Mouse (Mus musculus): Measurements from ENCODE around the gene H2afy2.
A peak's percentile ranks its signal among the peaks of the same experiment; 100 is the strongest.

H2afy2 gene

DNA sequence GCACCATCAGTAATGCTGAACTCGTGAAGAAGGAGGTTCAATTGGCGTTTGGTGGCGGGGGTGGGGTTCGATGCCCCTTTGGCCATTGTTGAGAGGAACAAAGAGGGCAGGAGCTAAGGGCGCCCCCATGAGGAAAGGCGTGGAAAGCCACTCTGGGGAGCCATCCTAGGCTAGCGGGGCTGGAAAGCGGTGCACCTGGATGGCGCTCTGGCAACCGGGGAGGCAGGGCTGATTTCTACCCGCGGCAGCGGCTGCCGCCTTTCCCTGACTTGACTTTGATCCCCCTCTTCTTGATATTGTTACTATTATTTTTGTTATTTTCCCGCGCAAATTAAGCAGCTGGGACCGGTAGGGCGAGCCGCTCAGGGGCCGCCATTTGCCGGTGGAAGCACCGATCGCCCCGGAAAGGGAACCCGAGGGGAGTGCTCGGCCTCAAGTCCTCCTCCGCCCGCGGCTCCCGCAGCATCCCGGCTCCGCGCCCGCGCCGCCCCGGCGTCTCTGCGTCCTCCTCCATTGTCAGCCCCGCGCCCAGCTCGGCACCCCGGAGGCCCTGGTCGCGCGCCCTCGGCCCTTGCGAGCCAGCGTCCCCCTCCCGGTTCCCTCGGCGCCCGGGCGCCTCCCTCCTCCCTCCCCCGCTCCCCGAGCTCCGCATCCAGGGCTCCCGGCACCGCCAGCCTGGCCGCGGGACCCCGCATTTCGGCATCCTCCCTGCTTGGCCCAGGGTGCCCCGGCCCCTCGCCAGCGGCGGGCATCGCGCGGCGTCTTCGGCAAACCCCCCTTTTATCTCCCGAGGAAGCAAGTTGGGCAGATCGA is 942 bp downstream of the H2afy2 start:
- peak; percentile 79 to 85 for DNase-seq

GRCm38 (mm10) chr10:61781461-61782128 is 2.4 kb downstream of the H2afy2 start:
- DNase-seq, result peak in 1 of 2 experiments; percentile 35

DNA sequence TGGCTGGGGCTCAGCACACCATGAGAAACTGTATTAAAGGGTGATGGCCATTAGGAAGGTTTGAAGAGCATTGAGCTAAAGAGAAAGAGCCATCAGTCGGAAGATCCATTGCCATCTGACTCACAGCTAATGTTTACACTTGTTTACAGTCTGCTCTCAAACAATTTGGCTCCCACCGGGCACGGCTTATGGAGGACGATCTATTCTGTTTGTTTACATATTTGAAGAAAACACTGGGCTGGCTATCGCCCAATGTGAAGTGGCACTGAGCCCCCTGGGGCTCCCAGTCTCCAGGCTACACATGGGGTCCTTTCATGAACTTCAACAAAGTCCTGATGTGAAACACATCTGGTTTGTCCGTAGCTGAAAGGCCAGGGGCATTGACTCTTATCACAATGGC is 17.1 kb downstream of the H2afy2 start:
- no peak for DNase-seq

GRCm38 (mm10) chr10:61765558-61765957 is 18.4 kb downstream of the H2afy2 start:
- DNase-seq, result no peak

DNA sequence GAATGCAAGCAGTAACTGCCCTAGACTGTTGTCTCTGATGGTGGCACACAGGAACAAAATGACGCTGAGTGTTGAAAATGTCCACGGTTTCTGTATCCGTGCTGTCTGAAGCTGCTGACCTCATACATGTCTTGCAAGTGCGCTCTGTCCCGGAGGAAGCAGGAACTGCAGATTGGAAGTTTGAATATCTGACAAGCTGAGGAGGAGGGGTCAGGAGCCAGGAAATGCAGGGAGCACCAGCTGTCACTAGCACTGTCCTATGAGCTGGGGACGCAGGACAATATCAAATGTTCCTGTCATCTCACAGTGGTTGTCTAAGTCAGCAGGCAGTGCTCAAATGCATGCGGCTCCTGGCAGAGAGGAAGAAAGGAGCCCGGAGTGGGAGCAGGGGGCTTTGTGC is 19.3 kb downstream of the H2afy2 start:
- peak in 1 of 2 experiments; percentile 27 for DNase-seq

DNA sequence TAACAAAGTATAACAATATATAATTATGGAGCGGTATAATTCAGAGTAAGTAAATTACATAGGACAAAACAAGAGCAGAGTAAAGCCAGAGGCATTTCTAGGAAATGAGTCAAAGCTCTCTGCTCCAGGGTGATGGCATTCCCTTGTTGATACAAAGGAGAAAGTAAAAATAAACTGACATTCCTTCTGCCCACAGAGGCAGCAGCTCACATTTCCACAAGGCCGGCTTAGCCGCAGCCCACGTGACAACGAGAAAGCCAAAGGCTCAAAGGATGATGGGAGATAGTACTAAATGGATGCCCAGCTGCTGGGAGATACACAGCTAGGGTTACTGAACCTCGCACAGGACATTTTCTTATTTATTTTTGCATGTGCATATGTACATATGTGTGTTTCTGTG is 24.1 kb downstream of the H2afy2 start:
- DNase-seq, result peak; percentile 30 to 60

GRCm38 (mm10) chr10:61758904-61759303 is 25.0 kb downstream of the H2afy2 start:
- DNase-seq, result no peak

DNA sequence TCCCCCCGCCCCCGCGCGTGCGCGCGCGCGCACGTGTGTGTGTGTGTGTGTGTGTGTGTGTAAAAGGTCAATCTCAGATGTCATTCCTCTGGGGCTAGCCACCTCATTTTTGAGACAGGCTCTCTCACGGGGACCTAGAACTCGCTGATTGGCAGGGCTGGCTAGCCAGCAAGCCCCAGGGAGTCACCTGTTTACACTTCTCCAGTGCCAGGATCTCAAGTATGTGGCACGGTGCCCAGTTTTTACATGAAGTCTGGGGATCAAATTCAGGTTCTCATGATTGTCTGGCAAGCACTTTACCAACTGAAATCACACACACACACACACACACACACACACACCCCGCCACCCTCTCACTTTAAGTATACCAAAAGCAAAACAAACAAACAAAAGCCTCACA is 26.9 kb downstream of the H2afy2 start:
- DNase-seq, result peak; percentile 52 to 67

GRCm38 (mm10) chr10:61753071-61753470 is 30.9 kb downstream of the H2afy2 start:
- no peak for DNase-seq

DNA sequence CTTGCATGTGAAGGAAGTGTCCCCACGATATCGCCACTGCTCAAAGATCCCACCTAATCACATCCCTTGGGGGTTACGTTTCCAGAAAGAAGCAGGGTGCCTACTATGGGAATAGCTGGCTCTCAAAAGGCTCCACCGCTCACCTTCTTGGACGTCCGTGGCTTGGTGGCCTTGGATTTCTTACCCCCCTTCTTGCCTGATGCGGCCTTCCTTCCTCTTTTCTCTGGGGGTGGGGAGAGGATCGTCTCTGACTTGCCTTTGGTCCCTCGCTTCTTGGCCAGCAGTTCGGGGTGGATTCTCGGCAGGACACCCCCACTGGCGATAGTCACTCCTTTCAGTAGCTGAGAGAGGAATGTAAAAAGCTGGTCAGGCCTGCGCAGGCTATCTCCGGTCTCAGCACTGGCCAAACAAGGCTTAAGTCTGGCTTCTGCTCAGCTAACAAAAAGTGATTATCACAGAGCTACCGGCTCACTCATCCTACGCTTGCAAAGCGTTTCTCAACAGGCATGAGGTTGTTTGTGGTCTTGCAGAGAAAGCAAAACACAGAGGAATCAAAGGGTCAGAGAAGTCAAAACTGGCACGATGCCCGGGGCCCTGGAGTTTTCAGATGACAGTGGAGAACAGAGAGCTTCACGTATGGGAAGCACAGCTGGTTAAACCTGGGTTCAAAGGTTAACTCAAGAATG is 32.3 kb downstream of the H2afy2 start:
- peak; percentile 70 to 83 for DNase-seq

DNA sequence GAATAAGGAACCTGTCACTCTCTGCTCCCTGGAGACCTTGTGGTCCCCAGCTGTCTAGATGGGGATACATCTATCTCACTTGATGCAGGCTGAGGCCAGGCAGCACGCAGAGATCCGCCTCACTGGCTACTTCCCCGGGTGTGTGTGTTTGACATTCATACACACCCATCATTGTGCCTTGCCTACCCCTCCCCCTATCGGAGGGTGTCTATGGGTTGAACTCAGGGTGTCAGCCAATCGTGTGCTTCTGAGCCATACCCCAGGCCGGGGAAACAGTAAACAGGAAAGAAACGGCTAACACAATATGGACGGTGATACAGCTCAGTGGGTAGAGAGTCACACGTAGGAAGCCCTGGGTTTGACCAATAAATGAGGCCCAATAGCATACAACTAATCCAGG is 33.9 kb downstream of the H2afy2 start:
- no peak for DNase-seq

GRCm38 (mm10) chr10:61747302-61747701 is 36.6 kb downstream of the H2afy2 start:
- no peak for DNase-seq

DNA sequence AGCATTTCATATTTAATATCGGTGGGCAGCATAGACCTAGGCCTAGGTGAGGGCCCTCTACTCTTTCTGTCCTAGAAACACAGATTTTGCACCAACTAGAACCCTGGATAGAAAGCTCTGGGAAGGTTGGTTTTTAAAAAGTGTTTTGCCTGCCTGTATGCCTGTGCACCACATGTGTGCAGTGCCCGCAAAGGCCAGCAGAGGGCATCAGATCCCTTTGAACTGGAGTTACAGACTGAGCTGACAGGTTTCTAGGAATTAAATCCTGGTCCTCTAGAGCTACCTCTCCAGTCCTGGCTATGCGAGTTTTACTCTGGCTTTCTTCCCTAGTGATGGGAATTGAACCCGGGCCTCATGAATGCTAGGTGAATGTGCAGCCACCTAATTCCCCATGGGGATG is 38.8 kb downstream of the H2afy2 start:
- DNase-seq, result peak; percentile 76 to 78

DNA sequence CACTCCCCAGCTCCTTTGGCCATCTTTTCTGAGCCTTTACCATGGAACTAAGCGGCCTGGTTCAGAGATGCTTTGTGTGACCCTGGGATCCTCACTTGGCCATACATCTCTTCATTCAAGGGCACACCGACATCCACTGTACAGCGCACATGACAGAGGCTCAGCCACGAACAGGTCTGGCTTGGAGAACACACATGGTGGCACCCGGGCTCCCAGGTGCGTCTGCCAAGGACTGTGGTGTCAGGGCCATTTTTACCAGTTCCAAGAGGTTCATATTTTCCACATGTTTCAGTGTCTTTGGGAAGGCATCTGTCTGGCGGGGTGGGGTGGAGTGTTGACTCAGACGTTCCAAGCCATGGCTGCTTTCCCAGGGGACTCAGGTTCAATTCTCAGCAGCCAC is 41.6 kb downstream of the H2afy2 start:
- DNase-seq, result no peak

DNA sequence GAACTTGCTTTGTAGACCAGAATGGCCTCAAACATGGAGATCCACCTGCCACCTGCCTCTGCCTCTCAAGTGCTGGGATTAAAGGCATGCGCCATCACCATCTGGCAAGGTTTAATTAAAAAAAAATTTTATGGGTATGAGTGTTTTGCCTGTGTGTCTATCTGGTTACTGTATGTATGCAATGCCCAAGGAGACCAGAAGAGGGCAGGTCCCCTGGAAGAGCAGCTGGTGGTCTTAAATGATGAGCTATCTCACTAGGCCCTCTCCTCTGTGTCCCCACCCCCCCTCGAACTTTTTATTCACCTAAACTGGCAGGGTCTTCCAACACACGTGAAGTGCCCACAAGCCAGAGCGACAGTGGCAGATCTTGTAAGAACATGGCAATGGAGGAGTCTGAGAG is 42.1 kb downstream of the H2afy2 start:
- no peak for DNase-seq

GRCm38 (mm10) chr10:61741306-61741705 is 42.6 kb downstream of the H2afy2 start:
- no peak for DNase-seq

DNA sequence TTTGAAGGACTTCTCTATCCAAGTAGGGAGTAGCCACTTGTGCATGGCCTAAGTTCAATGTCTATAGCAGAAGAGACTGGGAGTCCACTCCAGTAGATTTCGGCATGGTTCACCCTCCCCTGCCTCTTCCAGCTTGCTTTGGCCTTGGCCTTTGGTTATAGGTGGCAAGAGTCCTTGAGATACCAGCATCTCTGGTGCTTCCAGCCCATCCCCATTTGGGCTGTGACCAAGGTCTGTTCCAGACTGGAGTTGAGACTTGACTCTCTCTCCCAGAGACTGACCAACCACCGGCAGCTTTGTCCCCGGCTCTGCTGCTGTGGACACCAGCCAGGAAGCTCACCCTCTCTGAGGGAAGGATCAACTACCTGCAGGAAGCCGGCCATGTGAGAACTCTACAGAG is 45.8 kb downstream of the H2afy2 start:
- no peak for DNase-seq

DNA sequence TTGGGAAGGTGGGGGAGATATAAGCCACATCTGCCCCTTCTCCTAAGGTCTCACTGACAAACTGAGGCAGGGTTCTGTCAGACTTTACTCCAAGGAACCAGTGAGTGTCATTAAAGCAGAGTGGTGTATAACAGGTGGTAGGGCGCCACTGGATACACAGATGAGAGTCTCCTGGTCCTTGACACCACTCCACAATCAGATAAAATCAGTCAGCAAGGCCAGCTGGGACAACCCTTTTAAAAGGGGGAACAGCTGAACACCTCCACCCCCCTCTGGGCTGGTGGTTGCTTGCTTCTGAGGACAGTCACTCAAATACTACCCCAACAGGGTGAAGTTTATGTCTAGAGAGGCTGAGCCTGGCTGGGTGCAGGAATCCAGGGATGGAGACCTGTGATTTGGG is 46.4 kb downstream of the H2afy2 start:
- no peak for DNase-seq

DNA sequence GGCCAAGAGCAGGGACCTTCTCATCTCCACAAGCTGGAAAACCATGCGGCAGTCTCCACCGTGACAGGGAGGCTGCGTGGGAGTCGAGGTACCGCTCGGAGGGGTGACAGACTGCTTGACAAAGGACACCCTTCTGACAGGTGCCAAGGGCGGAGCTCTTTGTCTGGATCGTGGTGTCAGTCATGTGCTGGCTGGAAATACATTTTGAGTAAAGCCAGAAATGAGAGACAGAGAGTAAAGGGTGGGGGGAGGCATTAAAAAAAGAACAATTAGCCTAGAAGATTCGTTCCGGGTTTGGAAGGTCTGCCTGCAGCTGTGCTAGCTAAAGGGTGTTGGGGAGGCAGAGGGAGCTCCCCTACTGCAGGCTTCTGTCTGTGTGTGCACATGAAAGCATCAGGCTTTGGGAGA is 47.3 kb downstream of the H2afy2 start:
- DNase-seq, result peak; percentile 36 to 41

- DNase-seq, result peak; percentile 39 to 63
Observed at GRCm38 (mm10) chr10:61734377-61734776, 49.6 kb downstream of the H2afy2 start.

GRCm38 (mm10) chr10:61730171-61730570 is 53.8 kb downstream of the H2afy2 start:
- DNase-seq, result no peak

- peak in 1 of 2 experiments; percentile 31 for DNase-seq
Observed at GRCm38 (mm10) chr10:61729181-61729580, 54.8 kb downstream of the H2afy2 start.

DNA sequence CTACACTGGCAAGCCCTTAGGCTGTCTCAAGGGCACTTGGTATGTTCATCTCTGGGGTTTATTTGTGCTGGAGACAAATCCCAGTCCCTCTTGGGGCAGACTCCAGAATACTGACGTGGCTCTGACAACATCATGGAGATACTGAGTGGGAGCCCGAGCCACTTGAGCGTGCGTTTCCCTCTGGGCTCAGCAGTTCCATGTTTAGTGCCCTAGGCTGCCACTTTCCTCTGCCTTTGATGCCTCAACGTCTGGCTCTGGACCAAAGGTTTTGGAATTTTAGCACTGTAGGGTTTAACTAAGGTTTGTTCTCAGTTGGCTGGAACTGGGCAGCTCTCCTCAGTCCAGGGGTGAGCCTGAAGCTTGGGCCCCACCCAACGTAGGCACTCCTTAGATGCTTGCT is 60.7 kb downstream of the H2afy2 start:
- DNase-seq, result no peak

GRCm38 (mm10) chr10:61722215-61722614 is 61.7 kb downstream of the H2afy2 start:
- no peak for DNase-seq

Data from kidney, postnatal 4 days (tissue).